Mouse (Mus musculus) midbrain, embryonic 16.5 days (tissue): ENCODE data around the gene Cops7a. TPM values are rescaled to one million over a fixed set of nuclear protein-coding genes. Genes with fewer than 3 reads are reported as not detected.

Experiments
- ATAC-seq: fragments of 200-750 bp; cut with Nextera tagmentation; 2 replicates; pipeline ENCODE4 v1.8.0; 2017; ENCODE audit warnings: moderate TSS enrichment
- H3K27ac ChIP-seq: fragments of 300-500 bp; sonication (generic); 2 replicates; pipeline ENCODE4 v1.5.1; 2014; ENCODE audit warnings: mild to moderate bottlenecking, low read length, mixed read lengths
- H3K27me3 ChIP-seq: fragments of 300-500 bp; sonication (generic); 2 replicates; pipeline ENCODE4 v1.6.1; 2014; ENCODE audit warnings: low read depth, low read length, mixed read lengths; ENCODE audit not compliant: control insufficient read depth, insufficient read depth
- H3K36me3 ChIP-seq: fragments of 300-500 bp; sonication (generic); 2 replicates; pipeline ENCODE4 v1.6.1; 2014; ENCODE audit warnings: mild to moderate bottlenecking, low read length, moderate library complexity, mixed read lengths; ENCODE audit not compliant: control insufficient read depth, insufficient read depth
- H3K4me1 ChIP-seq: fragments of 300-500 bp; sonication (generic); 2 replicates; pipeline ENCODE4 v1.6.1; 2014; ENCODE audit warnings: mild to moderate bottlenecking, low read length, mixed read lengths; ENCODE audit not compliant: control insufficient read depth, insufficient read depth
- H3K4me2 ChIP-seq: fragments of 300-500 bp; sonication (generic); 2 replicates; pipeline ENCODE4 v1.6.1; 2014; ENCODE audit warnings: mild to moderate bottlenecking, low read length, mixed read lengths
- H3K4me3 ChIP-seq: fragments of 300-500 bp; sonication (generic); 2 replicates; pipeline ENCODE4 v1.5.1; 2014; ENCODE audit warnings: low read depth, mild to moderate bottlenecking, low read length, moderate library complexity, mixed read lengths
- H3K9ac ChIP-seq: fragments of 300-500 bp; sonication (generic); 2 replicates; pipeline ENCODE4 v1.6.1; 2014; ENCODE audit warnings: low read depth, low read length, mixed read lengths
- H3K9me3 ChIP-seq: fragments of 300-500 bp; sonication (generic); replicated peaks from 2 replicates; pipeline ENCODE4 v1.6.1; 2014; ENCODE audit warnings: mild to moderate bottlenecking, low read length, mixed read lengths; ENCODE audit not compliant: control insufficient read depth, poor library complexity, severe bottlenecking
- WGBS: fragments of 180-500 bp; shearing (Covaris S2); extraction: QIAGEN DNeasy Blood & Tissue Kit; methylation state at CpG from one replicate; pipeline ENCODE4 v1.1.7; 2014; 5-methylcytosine and 5-hydroxymethylcytosine counted together
- polyA plus RNA-seq: library from polyadenylated mRNA; unstranded; fragments of >200 nt; fragmentation: Nextera tagmentation; extraction: Ambion mirVana; gene quantifications from 2 replicates; pipeline ENCODE4 v1.2.1, GENCODE M21; 2015

The Cops7a gene
- polyA plus RNA-seq, 1 experiment from 2014 or later = 94.0 TPM

DNA sequence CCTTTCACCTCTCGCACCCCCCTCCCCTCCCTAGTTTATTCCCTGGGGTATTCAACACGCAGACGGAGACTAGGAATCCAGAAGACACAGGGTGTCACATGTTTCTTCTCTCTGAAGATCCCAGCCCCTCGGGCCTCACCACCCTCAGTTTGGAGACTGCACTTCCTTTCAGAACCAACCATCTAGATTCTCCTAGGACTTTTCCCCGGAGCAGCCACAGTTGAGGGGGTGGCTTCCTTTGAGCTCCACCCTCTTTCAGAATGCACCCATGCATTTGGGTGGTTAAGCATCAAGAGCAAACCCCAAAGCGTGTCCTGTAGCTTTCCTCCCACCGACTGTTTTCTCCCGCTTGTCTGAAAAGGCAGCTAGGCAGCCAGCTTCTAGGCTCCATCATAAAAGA is 32.7 kb upstream of the Cops7a start:
- WGBS = 7% methylated on average over 8 of the region's 8 CpGs
- Histone ChIP-seq H3K27ac (peak overlapping the region; percentile 11; the same call in 1 of the 2 replicates), H3K27me3 (peaks cover 6% of the 10 kb centered on the region), H3K4me1 (peaks cover 21% of the 10 kb centered on the region), H3K9ac (peak overlapping the region; percentile 97), H3K36me3 (peaks cover 2% of the 10 kb centered on the region), H3K9me3 (no peaks in the 10 kb centered on the region), H3K4me3 (peak overlapping the region; percentile 78), H3K4me2 (peak overlapping the region; percentile 65)
- ATAC-seq = no peak

DNA sequence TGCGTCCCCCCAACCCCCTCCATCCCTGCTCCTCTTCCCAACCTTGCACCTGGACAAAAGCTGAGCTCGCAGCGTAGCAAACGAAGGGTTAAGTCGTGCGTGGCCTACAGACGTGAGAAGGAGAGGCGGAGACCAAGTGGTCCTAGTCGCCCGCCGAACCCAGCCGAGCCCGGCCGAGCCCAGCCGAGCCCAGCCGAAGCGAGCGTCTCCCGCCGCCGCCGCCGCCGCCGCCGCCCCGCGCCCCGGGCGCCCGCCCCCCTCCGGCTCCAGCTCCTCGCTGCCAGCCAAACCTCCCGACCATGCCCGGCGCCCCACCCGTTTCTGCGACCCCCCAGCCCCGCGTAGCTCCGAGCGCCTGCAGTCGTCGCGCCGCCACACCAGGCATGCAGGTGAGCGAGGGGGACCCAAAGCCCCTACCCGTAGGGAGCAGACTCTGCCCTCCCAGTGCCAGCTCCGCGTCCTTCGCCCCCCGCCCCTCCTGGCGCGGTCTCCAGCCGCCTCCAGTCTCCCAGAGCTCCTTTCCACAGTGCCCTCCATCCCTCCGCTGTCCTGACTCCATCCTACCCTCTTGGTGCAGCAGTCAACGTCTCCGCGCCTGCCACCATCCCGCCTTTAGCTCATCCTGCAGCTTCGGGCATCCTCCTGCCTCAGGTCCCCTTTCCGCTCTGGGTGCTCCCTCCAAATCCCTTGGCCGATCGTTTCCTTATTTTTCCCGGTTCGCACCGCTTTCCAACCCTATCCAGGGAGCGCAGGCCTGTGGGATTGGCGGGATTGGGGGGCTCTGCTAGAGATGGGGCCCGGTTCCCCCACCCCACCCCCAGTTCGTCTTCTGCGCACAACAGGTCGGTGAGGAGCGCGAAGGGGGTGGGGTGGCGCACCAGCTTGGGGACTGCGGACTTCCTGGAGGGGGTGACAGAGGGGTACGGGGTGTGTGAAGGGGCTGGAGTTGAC is 31.5 kb upstream of the Cops7a start, which contains the start of gene Pianp:
Gene Pianp, plus strand, starts transcription at position 144 of the 951 bp plus-strand sequence.
- peaks cover 2% of the 10 kb centered on the region for H3K36me3 ChIP-seq
- H3K27me3 ChIP-seq = peaks cover 6% of the 10 kb centered on the region
- peak within 1 kb of the TSS; percentile 97 for H3K9ac ChIP-seq
- peak within 1 kb of the TSS; percentile 90 for H3K27ac ChIP-seq
- peak within 1 kb of the TSS; percentile 78 for H3K4me3 ChIP-seq
- WGBS = under 1% methylated on average over 50 of the region's 78 CpGs
- no peaks in the 10 kb centered on the region for H3K9me3 ChIP-seq
- H3K4me2 ChIP-seq = peak within 1 kb of the TSS; percentile 65
- peaks cover 21% of the 10 kb centered on the region for H3K4me1 ChIP-seq
- ATAC-seq = peak; percentile 91

DNA sequence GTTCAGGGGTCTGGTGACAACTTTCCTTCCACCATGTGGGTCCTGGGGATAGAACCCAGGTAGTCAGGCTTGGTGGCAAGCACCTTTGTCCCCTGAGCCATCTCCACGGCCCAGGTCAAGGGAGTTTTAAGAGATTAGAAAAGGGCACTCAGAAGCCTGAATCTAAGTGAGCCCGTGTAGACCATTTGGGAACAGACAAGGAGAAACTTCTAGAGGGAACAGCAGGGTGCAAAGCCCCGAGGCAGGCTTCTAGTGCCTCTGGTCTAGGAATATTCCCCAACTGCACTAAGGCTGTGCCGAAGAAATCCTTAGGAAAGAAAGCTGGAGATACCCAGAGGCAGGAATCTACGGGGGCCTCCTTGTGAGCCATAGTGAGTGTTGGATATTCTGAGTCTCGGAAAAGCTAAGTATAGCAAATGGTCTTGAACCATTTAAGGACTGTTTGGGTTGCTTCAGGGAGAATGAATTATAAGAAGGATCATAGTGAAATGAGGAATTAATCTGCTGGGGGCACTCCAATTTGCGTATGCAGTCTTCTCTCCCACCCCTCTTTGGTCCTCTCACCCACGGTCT is 30.6 kb upstream of the Cops7a start:
- H3K9me3 ChIP-seq = no peaks in the 10 kb centered on the region
- H3K27me3 ChIP-seq = peaks cover 6% of the 10 kb centered on the region
- H3K4me1 ChIP-seq = peaks cover 21% of the 10 kb centered on the region
- H3K4me3 ChIP-seq = peak overlapping the region; percentile 78
- peak overlapping the region; percentile 97 for H3K9ac ChIP-seq
- peak overlapping the region; percentile 65 for H3K4me2 ChIP-seq
- peaks cover 2% of the 10 kb centered on the region; the same call in 1 of the 2 replicates for H3K36me3 ChIP-seq
- H3K27ac ChIP-seq = peak overlapping the region; percentile 90
- ATAC-seq = 0 out of 2 replicates have a peak, but pooled peaks have one; percentile 1
- 41% methylated on average over 8 of the region's 8 CpGs for WGBS

DNA sequence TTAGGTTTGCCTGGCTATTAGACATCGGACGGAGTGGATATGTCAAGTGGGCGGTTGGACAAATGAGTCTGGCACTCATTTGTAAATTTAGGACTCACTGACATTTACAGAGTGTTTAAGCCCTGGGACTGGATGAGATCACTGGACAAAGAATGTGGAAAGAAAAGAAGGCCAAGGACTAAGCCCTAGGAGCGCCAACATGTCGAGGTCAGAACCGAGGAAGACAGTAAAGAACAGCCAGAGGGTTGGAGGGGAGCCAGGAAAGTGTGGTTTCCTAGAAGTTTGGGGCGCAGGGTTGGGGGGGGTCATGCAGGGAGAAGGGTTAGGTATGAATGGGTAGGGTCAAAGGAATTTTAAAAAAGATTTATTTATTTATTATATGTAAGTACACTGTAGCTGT is 29.9 kb upstream of the Cops7a start:
- Histone ChIP-seq H3K36me3 (peaks cover 2% of the 10 kb centered on the region; the same call in 1 of the 2 replicates), H3K27me3 (peaks cover 6% of the 10 kb centered on the region), H3K9me3 (no peaks in the 10 kb centered on the region), H3K27ac (no peak overlapping the region), H3K9ac (no peak overlapping the region), H3K4me2 (no peak overlapping the region), H3K4me1 (peaks cover 21% of the 10 kb centered on the region), H3K4me3 (no peak overlapping the region)
- WGBS = 80% methylated on average over 7 of the region's 7 CpGs
- no peak for ATAC-seq

DNA sequence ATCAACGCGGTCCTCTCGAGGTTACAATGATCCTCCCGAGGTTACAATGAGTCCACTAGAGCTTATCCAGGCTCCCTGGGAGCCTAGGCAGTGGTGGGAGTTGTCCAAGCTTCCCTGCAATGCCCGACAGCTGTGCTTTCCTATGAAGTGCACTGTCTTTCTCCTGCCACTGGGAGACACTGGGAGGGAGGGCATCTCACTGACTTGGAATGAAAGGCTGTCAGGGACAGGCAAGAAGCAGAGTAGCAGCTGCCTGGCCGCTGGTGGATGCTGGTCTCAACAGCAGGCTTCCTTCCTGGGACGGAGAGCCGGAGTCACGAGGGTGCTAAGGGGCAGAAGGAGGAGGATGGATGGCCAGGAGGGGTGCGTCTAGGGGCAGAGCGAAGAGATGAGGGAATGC is 28.5 kb upstream of the Cops7a start:
- peaks cover 17% of the 10 kb centered on the region for H3K4me1 ChIP-seq
- peak overlapping the region; percentile 14; the same call in 1 of the 2 replicates for H3K4me3 ChIP-seq
- no peaks in the 10 kb centered on the region; the same call in 1 of the 2 replicates for H3K27me3 ChIP-seq
- H3K36me3 ChIP-seq = no peaks in the 10 kb centered on the region
- H3K4me2 ChIP-seq = peak overlapping the region; percentile 33; the same call in 1 of the 2 replicates
- 7% methylated on average over 11 of the region's 11 CpGs for WGBS
- H3K27ac ChIP-seq = 0 out of 2 replicates have a peak overlapping the region, but pooled peaks have one; percentile 17
- no peaks in the 10 kb centered on the region for H3K9me3 ChIP-seq
- H3K9ac ChIP-seq = peak overlapping the region; percentile 52; the same call in 1 of the 2 replicates
- no peak for ATAC-seq

DNA sequence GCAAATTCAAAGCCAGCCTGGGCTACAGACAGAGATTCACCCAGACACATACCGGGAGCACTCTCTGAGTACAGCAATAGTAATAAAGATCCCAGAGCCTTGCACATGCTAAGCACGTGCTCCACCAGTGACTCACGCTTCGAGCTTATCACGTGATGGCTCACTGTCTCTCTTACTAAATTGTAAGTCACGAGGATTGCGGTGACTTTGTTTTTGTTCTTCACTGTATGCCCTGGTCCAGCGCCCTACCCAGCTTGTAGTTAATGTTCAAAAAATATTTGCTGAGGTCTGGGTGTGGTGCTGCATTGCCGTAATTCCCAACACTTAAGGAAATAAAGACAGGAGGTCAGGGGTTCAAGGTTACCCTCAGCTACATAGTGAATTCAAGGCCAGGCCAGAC is 28.0 kb upstream of the Cops7a start:
- no peak for ATAC-seq
- no peak overlapping the region for H3K4me3 ChIP-seq
- no peak overlapping the region for H3K4me2 ChIP-seq
- H3K27ac ChIP-seq = no peak overlapping the region
- whole genome bisulfite sequencing = 78% methylated on average over 9 of the region's 9 CpGs
- peaks cover 12% of the 10 kb centered on the region for H3K4me1 ChIP-seq
- H3K9ac ChIP-seq = no peak overlapping the region
- H3K9me3 ChIP-seq = no peaks in the 10 kb centered on the region
- no peaks in the 10 kb centered on the region for H3K36me3 ChIP-seq
- no peaks in the 10 kb centered on the region; the same call in 1 of the 2 replicates for H3K27me3 ChIP-seq

DNA sequence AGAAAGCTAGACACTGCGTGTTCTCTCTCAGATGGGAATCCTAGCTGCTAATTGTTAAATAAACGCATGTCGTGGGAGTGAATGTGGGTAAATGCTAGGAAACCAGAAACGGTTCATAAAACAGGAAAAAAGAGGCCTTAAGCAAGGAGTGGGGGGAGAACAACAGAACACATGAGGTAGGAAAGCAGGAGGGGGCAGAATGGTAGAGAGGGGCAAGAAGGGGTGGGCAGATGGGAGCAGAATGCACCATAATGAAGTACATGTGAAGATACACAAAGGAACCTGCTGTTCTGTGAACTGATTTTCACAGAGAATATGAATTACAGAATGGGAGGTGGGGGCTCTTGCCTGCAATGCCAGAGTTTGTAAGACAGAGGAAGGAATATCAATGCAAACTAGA is 26.9 kb upstream of the Cops7a start:
- Histone ChIP-seq H3K4me3 (no peak overlapping the region), H3K4me1 (peaks cover 7% of the 10 kb centered on the region), H3K27me3 (no peaks in the 10 kb centered on the region; the same call in 1 of the 2 replicates), H3K9me3 (no peaks in the 10 kb centered on the region), H3K27ac (no peak overlapping the region), H3K9ac (no peak overlapping the region), H3K36me3 (no peaks in the 10 kb centered on the region), H3K4me2 (no peak overlapping the region)
- 65% methylated on average over 4 of the region's 4 CpGs for WGBS
- no peak for ATAC-seq

DNA sequence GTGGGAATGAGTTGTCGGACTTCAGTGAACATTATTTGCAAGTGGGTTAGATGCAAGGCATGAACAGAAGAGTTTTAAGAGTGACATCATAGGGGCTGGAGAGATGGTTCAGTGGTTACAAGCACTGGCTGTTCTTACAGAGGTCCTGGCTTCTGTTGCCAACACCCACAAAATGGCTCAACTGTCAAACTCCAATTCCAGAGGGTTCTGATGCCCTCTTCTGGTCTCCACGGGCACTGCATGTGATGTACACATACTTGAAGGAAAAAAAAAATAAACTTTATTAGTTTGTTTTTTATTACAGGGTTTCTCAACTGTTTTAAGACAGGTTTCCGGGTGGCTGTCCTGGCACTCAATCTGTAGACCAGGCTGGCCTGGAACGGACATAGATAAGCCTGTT is 2.4 kb upstream of the Cops7a start:
- ATAC-seq = no peak
- 73% methylated on average over 4 of the region's 4 CpGs for WGBS
- H3K9me3 ChIP-seq = no peaks in the 10 kb centered on the region
- H3K27ac ChIP-seq = no peak overlapping the region
- H3K36me3 ChIP-seq = no peaks in the 10 kb centered on the region
- H3K4me3 ChIP-seq = no peak overlapping the region
- no peak overlapping the region for H3K9ac ChIP-seq
- H3K4me1 ChIP-seq = peaks cover 17% of the 10 kb centered on the region
- H3K27me3 ChIP-seq = no peaks in the 10 kb centered on the region
- no peak overlapping the region for H3K4me2 ChIP-seq
